Mouse (Mus musculus): ENCODE measurements at regions not wholly inside any gene's neighbourhood (a gene's known extent, or its start where the extent isn't known, plus 50 kb on each side); places are given as distances from the start of the nearest gene placed in this dataset.
A peak's percentile ranks its signal among the peaks of the same experiment; 100 is the strongest.

DNA sequence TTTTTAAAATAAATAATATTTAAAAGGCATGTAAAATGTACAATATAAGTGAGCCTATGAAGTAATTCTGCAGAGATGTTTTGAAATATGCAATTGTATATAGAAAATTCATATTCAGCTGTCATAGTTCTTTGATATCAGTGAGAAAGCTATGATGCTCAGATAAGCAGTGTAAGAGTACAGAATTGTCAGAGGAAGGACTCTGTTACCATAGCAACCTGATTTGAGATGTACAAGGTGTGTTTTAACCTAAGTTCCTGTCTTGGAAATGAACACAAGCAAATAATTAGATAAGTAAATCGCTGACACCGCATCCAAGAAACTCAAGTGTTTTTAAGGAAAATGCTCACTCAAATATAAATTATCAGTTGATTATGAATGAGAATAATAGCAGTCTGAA lies 271.8 kb downstream of the Gabrg2 start:
- Histone ChIP-seq H3K9ac (ENCODE audit: low read length) (no peak overlapping the region), H3K27ac (ENCODE audit: low read depth, low read length) (no peak overlapping the region), H3K4me2 (ENCODE audit: low read depth, low read length, severe bottlenecking) (no peak overlapping the region), H3K27me3 (ENCODE audit: control insufficient read depth, insufficient read depth, low read length) (no peaks in the 10 kb centered on the region), H3K4me3 (ENCODE audit: low read depth, low read length) (no peak overlapping the region), H3K36me3 (ENCODE audit: control insufficient read depth, insufficient read depth, low read length) (no peaks in the 10 kb centered on the region), H3K4me1 (replicated peaks; ENCODE audit: control insufficient read depth, insufficient read depth, low read length) (no peaks in the 10 kb centered on the region), H3K9me3 (ENCODE audit: control insufficient read depth, low read length) (no peaks in the 10 kb centered on the region)
- 95% methylated on average over 2 of the region's 2 CpGs for WGBS
- ATAC-seq (replicated peaks; ENCODE audit: low FRiP score) (no peak), DNase-seq (ENCODE audit: low spot score) (no peak)

- no peak overlapping the region for H3K4me2 ChIP-seq (ENCODE audit: low read depth, low read length, severe bottlenecking)
- H3K27me3 ChIP-seq (ENCODE audit: control insufficient read depth, insufficient read depth, low read length), result no peaks in the 10 kb centered on the region
- no peaks in the 10 kb centered on the region for H3K4me1 ChIP-seq (replicated peaks; ENCODE audit: control insufficient read depth, insufficient read depth, low read length)
- H3K4me3 ChIP-seq (ENCODE audit: low read depth, low read length), result no peak overlapping the region
- DNase-seq (ENCODE audit: low spot score) (no peak), ATAC-seq (replicated peaks; ENCODE audit: low FRiP score) (no peak)
- H3K9me3 ChIP-seq (ENCODE audit: control insufficient read depth, low read length), result no peaks in the 10 kb centered on the region
- H3K9ac ChIP-seq (ENCODE audit: low read length), result no peak overlapping the region
- WGBS, result 91% methylated on average over 1 of the region's 1 CpGs
- H3K27ac ChIP-seq (ENCODE audit: low read depth, low read length), result no peak overlapping the region
- H3K36me3 ChIP-seq (ENCODE audit: control insufficient read depth, insufficient read depth, low read length), result no peaks in the 10 kb centered on the region
Measured at GRCm38 (mm10) chr11:41716616-41717015, 284.0 kb downstream of the Gabrg2 start.

- DNase-seq (ENCODE audit: low spot score), result no peak
Measured at GRCm38 (mm10) chr11:41690682-41691081, 310.0 kb downstream of the Gabrg2 start.

GRCm38 (mm10) chr11:41682991-41683390 lies 317.7 kb downstream of the Gabrg2 start:
- ATAC-seq (replicated peaks; ENCODE audit: low FRiP score), result no peak
- 31% methylated on average over 1 of the region's 1 CpGs for whole genome bisulfite sequencing
- DNase-seq (ENCODE audit: low spot score), result no peak
- Histone ChIP-seq H3K9me3 (ENCODE audit: control insufficient read depth, low read length) (no peaks in the 10 kb centered on the region), H3K4me2 (ENCODE audit: low read depth, low read length, severe bottlenecking) (no peak overlapping the region), H3K36me3 (ENCODE audit: control insufficient read depth, insufficient read depth, low read length) (no peaks in the 10 kb centered on the region), H3K9ac (ENCODE audit: low read length) (no peak overlapping the region), H3K27me3 (ENCODE audit: control insufficient read depth, insufficient read depth, low read length) (no peaks in the 10 kb centered on the region), H3K27ac (ENCODE audit: low read depth, low read length) (no peak overlapping the region), H3K4me3 (ENCODE audit: low read depth, low read length) (no peak overlapping the region), H3K4me1 (replicated peaks; ENCODE audit: control insufficient read depth, insufficient read depth, low read length) (no peaks in the 10 kb centered on the region)

More at GRCm38 (mm10) chr11:41690682-41691081, 310.0 kb downstream of the Gabrg2 start:
- no peaks in the 10 kb centered on the region for H3K9me3 ChIP-seq (ENCODE audit: control insufficient read depth, low read length)
- H3K27ac ChIP-seq (ENCODE audit: low read depth, low read length), result no peak overlapping the region
- no peak overlapping the region for H3K4me3 ChIP-seq (ENCODE audit: low read depth, low read length)
- no peaks in the 10 kb centered on the region for H3K27me3 ChIP-seq (ENCODE audit: control insufficient read depth, insufficient read depth, low read length)
- H3K9ac ChIP-seq (ENCODE audit: low read length), result no peak overlapping the region
- H3K36me3 ChIP-seq (ENCODE audit: control insufficient read depth, insufficient read depth, low read length), result no peaks in the 10 kb centered on the region
- 75% methylated on average over 3 of the region's 3 CpGs for whole genome bisulfite sequencing
- ATAC-seq (replicated peaks; ENCODE audit: low FRiP score), result no peak
- no peaks in the 10 kb centered on the region for H3K4me1 ChIP-seq (replicated peaks; ENCODE audit: control insufficient read depth, insufficient read depth, low read length)
- no peak overlapping the region for H3K4me2 ChIP-seq (ENCODE audit: low read depth, low read length, severe bottlenecking)

GRCm38 (mm10) chr11:41652566-41652965 lies 348.1 kb downstream of the Gabrg2 start:
- no peak for ATAC-seq (replicated peaks; ENCODE audit: low FRiP score)
- H3K4me2 ChIP-seq (ENCODE audit: low read depth, low read length, severe bottlenecking), result no peak overlapping the region
- H3K9ac ChIP-seq (ENCODE audit: low read length), result no peak overlapping the region
- 96% methylated on average over 1 of the region's 1 CpGs for WGBS
- no peak overlapping the region for H3K27ac ChIP-seq (ENCODE audit: low read depth, low read length)
- H3K27me3 ChIP-seq (ENCODE audit: control insufficient read depth, insufficient read depth, low read length), result no peaks in the 10 kb centered on the region
- DNase-seq (ENCODE audit: low spot score), result no peak
- no peaks in the 10 kb centered on the region for H3K9me3 ChIP-seq (ENCODE audit: control insufficient read depth, low read length)
- H3K4me3 ChIP-seq (ENCODE audit: low read depth, low read length), result no peak overlapping the region
- H3K4me1 ChIP-seq (replicated peaks; ENCODE audit: control insufficient read depth, insufficient read depth, low read length), result no peaks in the 10 kb centered on the region
- no peaks in the 10 kb centered on the region for H3K36me3 ChIP-seq (ENCODE audit: control insufficient read depth, insufficient read depth, low read length)

- DNase-seq (ENCODE audit: low spot score), result no peak
- no peak for ATAC-seq (replicated peaks; ENCODE audit: low FRiP score)
- no peaks in the 10 kb centered on the region for H3K9me3 ChIP-seq (ENCODE audit: control insufficient read depth, low read length)
- no peak overlapping the region for H3K4me2 ChIP-seq (ENCODE audit: low read depth, low read length, severe bottlenecking)
- H3K27ac ChIP-seq (ENCODE audit: low read depth, low read length), result no peak overlapping the region
- no peaks in the 10 kb centered on the region for H3K4me1 ChIP-seq (replicated peaks; ENCODE audit: control insufficient read depth, insufficient read depth, low read length)
- no peaks in the 10 kb centered on the region for H3K36me3 ChIP-seq (ENCODE audit: control insufficient read depth, insufficient read depth, low read length)
- H3K9ac ChIP-seq (ENCODE audit: low read length), result no peak overlapping the region
- no peak overlapping the region for H3K4me3 ChIP-seq (ENCODE audit: low read depth, low read length)
- H3K27me3 ChIP-seq (ENCODE audit: control insufficient read depth, insufficient read depth, low read length), result no peaks in the 10 kb centered on the region
- WGBS, result 42% methylated on average over 4 of the region's 4 CpGs
Measured at GRCm38 (mm10) chr11:41645502-41645891, 355.2 kb downstream of the Gabrg2 start.

GRCm38 (mm10) chr11:41644725-41645501 lies 355.7 kb downstream of the Gabrg2 start:
- no peak overlapping the region for H3K4me3 ChIP-seq (ENCODE audit: low read depth, low read length)
- H3K9me3 ChIP-seq (ENCODE audit: control insufficient read depth, low read length), result no peaks in the 10 kb centered on the region
- DNase-seq (ENCODE audit: low spot score) (peak; percentile 47), ATAC-seq (replicated peaks; ENCODE audit: low FRiP score) (peak; percentile 81)
- H3K27me3 ChIP-seq (ENCODE audit: control insufficient read depth, insufficient read depth, low read length), result no peaks in the 10 kb centered on the region
- H3K4me1 ChIP-seq (replicated peaks; ENCODE audit: control insufficient read depth, insufficient read depth, low read length), result no peaks in the 10 kb centered on the region
- 36% methylated on average over 7 of the region's 7 CpGs for WGBS
- H3K36me3 ChIP-seq (ENCODE audit: control insufficient read depth, insufficient read depth, low read length), result no peaks in the 10 kb centered on the region
- no peak overlapping the region for H3K9ac ChIP-seq (ENCODE audit: low read length)
- no peak overlapping the region for H3K4me2 ChIP-seq (ENCODE audit: low read depth, low read length, severe bottlenecking)
- H3K27ac ChIP-seq (ENCODE audit: low read depth, low read length), result no peak overlapping the region

DNA sequence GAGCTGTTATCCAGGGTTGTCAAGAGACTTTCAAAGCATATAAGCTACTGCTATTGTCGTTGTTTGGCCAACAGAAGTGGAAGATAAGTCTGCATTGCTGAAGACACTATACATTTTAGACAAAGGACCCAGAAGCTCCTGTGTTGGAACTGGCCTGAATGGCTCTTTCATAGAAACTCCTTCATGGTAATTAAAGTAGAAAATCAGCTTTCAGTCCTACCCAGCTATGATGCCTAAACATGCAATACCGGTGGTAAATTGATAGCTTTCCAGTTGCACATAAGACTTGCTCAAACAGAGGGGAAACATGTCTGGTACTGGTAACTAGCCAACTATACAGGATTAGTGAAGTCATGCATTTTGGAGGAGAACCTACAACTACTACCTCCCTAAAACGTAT lies 356.6 kb downstream of the Gabrg2 start:
- Histone ChIP-seq H3K9me3 (ENCODE audit: control insufficient read depth, low read length) (no peaks in the 10 kb centered on the region), H3K4me1 (replicated peaks; ENCODE audit: control insufficient read depth, insufficient read depth, low read length) (no peaks in the 10 kb centered on the region), H3K4me2 (ENCODE audit: low read depth, low read length, severe bottlenecking) (no peak overlapping the region), H3K27me3 (ENCODE audit: control insufficient read depth, insufficient read depth, low read length) (no peaks in the 10 kb centered on the region), H3K4me3 (ENCODE audit: low read depth, low read length) (no peak overlapping the region), H3K9ac (ENCODE audit: low read length) (no peak overlapping the region), H3K36me3 (ENCODE audit: control insufficient read depth, insufficient read depth, low read length) (no peaks in the 10 kb centered on the region), H3K27ac (ENCODE audit: low read depth, low read length) (no peak overlapping the region)
- no peak for ATAC-seq (replicated peaks; ENCODE audit: low FRiP score)
- DNase-seq (ENCODE audit: low spot score), result no peak
- WGBS, result 74% methylated on average over 3 of the region's 3 CpGs

DNA sequence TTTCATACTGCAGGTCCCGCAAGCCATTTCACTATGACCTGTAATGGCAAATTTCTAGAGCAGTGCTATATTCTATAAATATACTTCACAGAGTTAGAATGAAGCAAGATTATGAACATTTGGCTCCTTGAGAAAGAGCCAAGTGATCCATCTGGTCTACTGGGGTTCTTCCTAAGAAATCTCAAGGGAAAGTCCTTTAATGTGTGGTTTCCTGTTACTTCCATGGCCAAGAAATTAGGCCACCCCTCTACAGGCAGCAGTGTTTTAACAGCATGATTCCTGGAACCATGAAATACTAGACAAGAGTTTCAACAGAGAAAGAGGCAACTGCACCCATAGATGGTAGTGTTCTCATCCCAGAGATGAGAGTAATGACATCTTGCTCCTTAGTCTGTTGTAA lies 401.7 kb downstream of the Gabrg2 start:
- no peak for ATAC-seq (replicated peaks; ENCODE audit: low FRiP score)
- Histone ChIP-seq H3K36me3 (ENCODE audit: control insufficient read depth, insufficient read depth, low read length) (no peaks in the 10 kb centered on the region), H3K4me2 (ENCODE audit: low read depth, low read length, severe bottlenecking) (no peak overlapping the region), H3K9me3 (ENCODE audit: control insufficient read depth, low read length) (no peaks in the 10 kb centered on the region), H3K4me1 (replicated peaks; ENCODE audit: control insufficient read depth, insufficient read depth, low read length) (no peaks in the 10 kb centered on the region), H3K27me3 (ENCODE audit: control insufficient read depth, insufficient read depth, low read length) (no peaks in the 10 kb centered on the region), H3K4me3 (ENCODE audit: low read depth, low read length) (no peak overlapping the region), H3K9ac (ENCODE audit: low read length) (no peak overlapping the region), H3K27ac (ENCODE audit: low read depth, low read length) (no peak overlapping the region)
- DNase-seq (ENCODE audit: low spot score), result no peak
- WGBS, result 95% methylated on average over 1 of the region's 1 CpGs
